Mouse (Mus musculus): ENCODE data around the gene Egr2. TPM values are rescaled to one million over a fixed set of nuclear protein-coding genes. Genes with fewer than 3 reads are reported as not detected.

Gene Egr2
- polyA plus RNA-seq, 1 experiment = 0.22 TPM

GRCm38 (mm10) chr10:67497144-67497892 lies 38.0 kb upstream of the Egr2 start:
- H3K9me3 ChIP-seq (replicated peaks; ENCODE audit: control insufficient read depth, insufficient read depth, low read length, poor library complexity, severe bottlenecking) = no peaks in the 10 kb centered on the region
- TF ChIP-seq EP300 (IDR thresholded peaks at IDR 0.05; ENCODE audit: insufficient read depth, low read depth, low read length) (no peak), POLR2A (IDR thresholded peaks at IDR 0.05; ENCODE audit: insufficient read depth, low read length) (no peak), CTCF (IDR thresholded peaks at IDR 0.05; ENCODE audit: low read depth, low read length) (no peak)
- no peaks in the 10 kb centered on the region for H3K36me3 ChIP-seq (ENCODE audit: control insufficient read depth, insufficient read depth, low read length, poor library complexity, severe bottlenecking)
- no peak overlapping the region for H3K27ac ChIP-seq (ENCODE audit: insufficient read depth, low read length)
- no peak overlapping the region for H3K4me3 ChIP-seq (ENCODE audit: low read depth, low read length)
- H3K9ac ChIP-seq (ENCODE audit: low read depth, poor library complexity, severe bottlenecking) = no peak overlapping the region
- H3K4me1 ChIP-seq (ENCODE audit: control insufficient read depth, insufficient read depth, low read length) = no peaks in the 10 kb centered on the region
- no peaks in the 10 kb centered on the region for H3K27me3 ChIP-seq (ENCODE audit: control insufficient read depth, insufficient read depth, low read length, poor library complexity, severe bottlenecking)

GRCm38 (mm10) chr10:67497951-67498350 lies 37.3 kb upstream of the Egr2 start:
- Histone ChIP-seq H3K36me3 (ENCODE audit: control insufficient read depth, insufficient read depth, low read length, poor library complexity, severe bottlenecking) (no peaks in the 10 kb centered on the region), H3K27me3 (ENCODE audit: control insufficient read depth, insufficient read depth, low read length, poor library complexity, severe bottlenecking) (no peaks in the 10 kb centered on the region), H3K4me1 (ENCODE audit: control insufficient read depth, insufficient read depth, low read length) (no peaks in the 10 kb centered on the region), H3K9ac (ENCODE audit: low read depth, poor library complexity, severe bottlenecking) (no peak overlapping the region), H3K4me3 (ENCODE audit: low read depth, low read length) (no peak overlapping the region), H3K27ac (ENCODE audit: insufficient read depth, low read length) (no peak overlapping the region), H3K9me3 (replicated peaks; ENCODE audit: control insufficient read depth, insufficient read depth, low read length, poor library complexity, severe bottlenecking) (no peaks in the 10 kb centered on the region)
- TF ChIP-seq EP300 (IDR thresholded peaks at IDR 0.05; ENCODE audit: insufficient read depth, low read depth, low read length) (no peak), CTCF (IDR thresholded peaks at IDR 0.05; ENCODE audit: low read depth, low read length) (no peak), POLR2A (IDR thresholded peaks at IDR 0.05; ENCODE audit: insufficient read depth, low read length) (no peak)

- Histone ChIP-seq H3K4me1 (ENCODE audit: control insufficient read depth, insufficient read depth, low read length) (no peaks in the 10 kb centered on the region), H3K9ac (ENCODE audit: low read depth, poor library complexity, severe bottlenecking) (no peak overlapping the region), H3K27me3 (ENCODE audit: control insufficient read depth, insufficient read depth, low read length, poor library complexity, severe bottlenecking) (no peaks in the 10 kb centered on the region), H3K9me3 (replicated peaks; ENCODE audit: control insufficient read depth, insufficient read depth, low read length, poor library complexity, severe bottlenecking) (no peaks in the 10 kb centered on the region), H3K27ac (ENCODE audit: insufficient read depth, low read length) (no peak overlapping the region), H3K36me3 (ENCODE audit: control insufficient read depth, insufficient read depth, low read length, poor library complexity, severe bottlenecking) (no peaks in the 10 kb centered on the region), H3K4me3 (ENCODE audit: low read depth, low read length) (no peak overlapping the region)
- TF ChIP-seq CTCF (IDR thresholded peaks at IDR 0.05; ENCODE audit: low read depth, low read length) (no peak), EP300 (IDR thresholded peaks at IDR 0.05; ENCODE audit: insufficient read depth, low read depth, low read length) (no peak), POLR2A (IDR thresholded peaks at IDR 0.05; ENCODE audit: insufficient read depth, low read length) (no peak)
Measured at GRCm38 (mm10) chr10:67503320-67503995, 31.8 kb upstream of the Egr2 start.

GRCm38 (mm10) chr10:67504046-67504445 lies 31.2 kb upstream of the Egr2 start:
- no peaks in the 10 kb centered on the region for H3K4me1 ChIP-seq (ENCODE audit: control insufficient read depth, insufficient read depth, low read length)
- H3K27ac ChIP-seq (ENCODE audit: insufficient read depth, low read length) = no peak overlapping the region
- H3K9me3 ChIP-seq (replicated peaks; ENCODE audit: control insufficient read depth, insufficient read depth, low read length, poor library complexity, severe bottlenecking) = no peaks in the 10 kb centered on the region
- H3K36me3 ChIP-seq (ENCODE audit: control insufficient read depth, insufficient read depth, low read length, poor library complexity, severe bottlenecking) = no peaks in the 10 kb centered on the region
- no peak for TF ChIP-seq CTCF (IDR thresholded peaks at IDR 0.05; ENCODE audit: low read depth, low read length)
- no peak for TF ChIP-seq POLR2A (IDR thresholded peaks at IDR 0.05; ENCODE audit: insufficient read depth, low read length)
- H3K27me3 ChIP-seq (ENCODE audit: control insufficient read depth, insufficient read depth, low read length, poor library complexity, severe bottlenecking) = no peaks in the 10 kb centered on the region
- no peak overlapping the region for H3K9ac ChIP-seq (ENCODE audit: low read depth, poor library complexity, severe bottlenecking)
- H3K4me3 ChIP-seq (ENCODE audit: low read depth, low read length) = no peak overlapping the region

- Histone ChIP-seq H3K4me3 (ENCODE audit: low read depth, low read length) (no peak overlapping the region), H3K27ac (ENCODE audit: insufficient read depth, low read length) (no peak overlapping the region), H3K9ac (ENCODE audit: low read depth, poor library complexity, severe bottlenecking) (no peak overlapping the region), H3K4me1 (ENCODE audit: control insufficient read depth, insufficient read depth, low read length) (no peaks in the 10 kb centered on the region), H3K36me3 (ENCODE audit: control insufficient read depth, insufficient read depth, low read length, poor library complexity, severe bottlenecking) (no peaks in the 10 kb centered on the region), H3K9me3 (replicated peaks; ENCODE audit: control insufficient read depth, insufficient read depth, low read length, poor library complexity, severe bottlenecking) (no peaks in the 10 kb centered on the region), H3K27me3 (ENCODE audit: control insufficient read depth, insufficient read depth, low read length, poor library complexity, severe bottlenecking) (no peaks in the 10 kb centered on the region)
- TF ChIP-seq POLR2A (IDR thresholded peaks at IDR 0.05; ENCODE audit: insufficient read depth, low read length) (no peak), EP300 (IDR thresholded peaks at IDR 0.05; ENCODE audit: insufficient read depth, low read depth, low read length) (no peak), CTCF (IDR thresholded peaks at IDR 0.05; ENCODE audit: low read depth, low read length) (no peak)
Measured at GRCm38 (mm10) chr10:67505248-67505647, 30.0 kb upstream of the Egr2 start.

GRCm38 (mm10) chr10:67512211-67512610 lies 23.1 kb upstream of the Egr2 start:
- H3K36me3 ChIP-seq (ENCODE audit: control insufficient read depth, insufficient read depth, low read length, poor library complexity, severe bottlenecking) = no peaks in the 10 kb centered on the region
- H3K9ac ChIP-seq (ENCODE audit: low read depth, poor library complexity, severe bottlenecking) = no peak overlapping the region
- H3K4me3 ChIP-seq (ENCODE audit: low read depth, low read length) = no peak overlapping the region
- TF ChIP-seq EP300 (IDR thresholded peaks at IDR 0.05; ENCODE audit: insufficient read depth, low read depth, low read length) (no peak), CTCF (IDR thresholded peaks at IDR 0.05; ENCODE audit: low read depth, low read length) (no peak), POLR2A (IDR thresholded peaks at IDR 0.05; ENCODE audit: insufficient read depth, low read length) (no peak)
- no peaks in the 10 kb centered on the region for H3K4me1 ChIP-seq (ENCODE audit: control insufficient read depth, insufficient read depth, low read length)
- H3K27me3 ChIP-seq (ENCODE audit: control insufficient read depth, insufficient read depth, low read length, poor library complexity, severe bottlenecking) = no peaks in the 10 kb centered on the region; the same call in 1 of the 2 replicates
- no peak overlapping the region for H3K27ac ChIP-seq (ENCODE audit: insufficient read depth, low read length)
- no peaks in the 10 kb centered on the region for H3K9me3 ChIP-seq (replicated peaks; ENCODE audit: control insufficient read depth, insufficient read depth, low read length, poor library complexity, severe bottlenecking)
